In genomic region chr11:102749712-102750111, GRCm38 (mm10) we compare ENCODE assay signal across 20 mouse cellular contexts. TPM values are rescaled to one million over a fixed set of nuclear protein-coding genes. Genes with fewer than 3 reads are reported as not detected.
DNase-seq lines count a peak whose midpoint lies in the region; ATAC-seq and TF ChIP-seq lines count a peak whose summit lies in the region.
"Had no signal": no experiment of that assay in that cellular context is flagged by ENCODE, and none has a peak within 500 bp of the region (broad histone marks: within the 10 kb centered on the region; RNA-seq: fewer than 3 reads in every experiment).

No protein-coding gene starts in this region.

- peak; percentile 32; the same call in 1 of the 2 replicates for ATAC-seq in heart, postnatal 0 days (ENCODE audit: insufficient read depth, low read depth)
- no peak for ATAC-seq in heart, embryonic 12.5 days (ENCODE audit: insufficient number of reproducible peaks, low FRiP score)
- peak; percentile 60 for ATAC-seq in lung, postnatal 0 days
- ATAC-seq: activated CD4-positive, CD25-positive, alpha-beta regulatory T cell, adult 4 months; forebrain, embryonic 13.5 days; inflammation-experienced regulatory T-cells, adult 6 months; midbrain, embryonic 16.5 days had no signal

- no peak overlapping the region for H3K4me3 ChIP-seq in heart, postnatal 0 days (ENCODE audit: low read depth, low read length)
- H3K4me3 ChIP-seq in heart, embryonic 12.5 days: no peak overlapping the region
- H3K4me3 ChIP-seq in lung, postnatal 0 days (ENCODE audit: low read depth, low read length): no peak overlapping the region
- no peak overlapping the region for H3K4me3 ChIP-seq in embryonic facial prominence, embryonic 10.5 days
- H3K4me3 ChIP-seq: forebrain, embryonic 13.5 days; hindbrain, embryonic 12.5 days; limb, embryonic 12.5 days; liver, embryonic 15.5 days; megakaryocyte, embryonic 14.5 days had no signal

- no peak for TF ChIP-seq CTCF in heart, postnatal 0 days (IDR thresholded peaks at IDR 0.05; ENCODE audit: low read depth)
- no peak for TF ChIP-seq CTCF in lung, postnatal 0 days (IDR thresholded peaks at IDR 0.05)

- no peaks in the 10 kb centered on the region for H3K36me3 ChIP-seq in heart, postnatal 0 days (replicated peaks; ENCODE audit: control insufficient read depth, insufficient read depth, low read length)
- no peaks in the 10 kb centered on the region for H3K36me3 ChIP-seq in heart, embryonic 12.5 days
- H3K36me3 ChIP-seq in lung, postnatal 0 days (ENCODE audit: insufficient read depth, low read length): no peaks in the 10 kb centered on the region
- H3K36me3 ChIP-seq in embryonic facial prominence, embryonic 10.5 days (replicated peaks): no peaks in the 10 kb centered on the region
- H3K36me3 ChIP-seq: hindbrain, embryonic 12.5 days; limb, embryonic 12.5 days; liver, embryonic 15.5 days had no signal

- H3K4me2 ChIP-seq in heart, postnatal 0 days (ENCODE audit: low read depth, low read length): no peak overlapping the region
- H3K4me2 ChIP-seq in heart, embryonic 12.5 days: no peak overlapping the region
- H3K4me2 ChIP-seq in lung, postnatal 0 days (replicated peaks; ENCODE audit: low read depth, low read length): no peak overlapping the region
- H3K4me2 ChIP-seq: forebrain, embryonic 13.5 days; hindbrain, embryonic 12.5 days; limb, embryonic 12.5 days; liver, embryonic 15.5 days had no signal

- H3K9me3 ChIP-seq in heart, postnatal 0 days (replicated peaks; ENCODE audit: control insufficient read depth, low read length): no peaks in the 10 kb centered on the region
- H3K9me3 ChIP-seq in heart, embryonic 12.5 days (replicated peaks): no peaks in the 10 kb centered on the region
- H3K9me3 ChIP-seq in lung, postnatal 0 days (ENCODE audit: low read length): no peaks in the 10 kb centered on the region
- H3K9me3 ChIP-seq in embryonic facial prominence, embryonic 10.5 days: no peaks in the 10 kb centered on the region
- H3K9me3 ChIP-seq: forebrain, embryonic 13.5 days; hindbrain, embryonic 12.5 days; limb, embryonic 12.5 days; liver, embryonic 15.5 days had no signal

- no peak for TF ChIP-seq EP300 in heart, postnatal 0 days (IDR thresholded peaks at IDR 0.05; ENCODE audit: low read depth)
- peak; percentile 64 for TF ChIP-seq EP300 in lung, postnatal 0 days (IDR thresholded peaks at IDR 0.05)

- 86% methylated on average over 2 of the region's 2 CpGs for WGBS in heart, postnatal 0 days
- 71% methylated on average over 2 of the region's 2 CpGs for WGBS in heart, embryonic 12.5 days
- WGBS in lung, postnatal 0 days: 75% methylated on average over 2 of the region's 2 CpGs
- 79% methylated on average over 2 of the region's 2 CpGs for WGBS in embryonic facial prominence, embryonic 10.5 days

- H3K27ac ChIP-seq in heart, postnatal 0 days (ENCODE audit: low read depth): no peak overlapping the region
- no peak overlapping the region for H3K27ac ChIP-seq in heart, embryonic 12.5 days (ENCODE audit: poor library complexity, severe bottlenecking)
- H3K27ac ChIP-seq in lung, postnatal 0 days (ENCODE audit: low read length): no peak overlapping the region
- no peak overlapping the region for H3K27ac ChIP-seq in embryonic facial prominence, embryonic 10.5 days (replicated peaks)
- H3K27ac ChIP-seq: forebrain, embryonic 13.5 days; hindbrain, embryonic 12.5 days; limb, embryonic 12.5 days; liver, embryonic 15.5 days had no signal

- no peak for DNase-seq in heart, postnatal 0 days (ENCODE audit: low spot score)
- DNase-seq in lung, postnatal 0 days (ENCODE audit: low spot score): peak; percentile 64
- no peak for DNase-seq in lung, postnatal 25 days (ENCODE audit: low spot score)
- peak; percentile 67 for DNase-seq in adipocyte (ENCODE audit: low spot score)
- peak; percentile 41 for DNase-seq in adrenal gland, postnatal 25 days
- DNase-seq in embryonic facial prominence, embryonic 10.5 days (ENCODE audit: low spot score): no peak
- DNase-seq: cerebellum, adult 11 months; gastrocnemius, postnatal 14 days; lung, postnatal 10 days; right cerebral cortex, adult 18-20 months; thymus, postnatal 25 days had no signal

- peaks cover 4% of the 10 kb centered on the region; the same call in 1 of the 2 replicates for H3K4me1 ChIP-seq in heart, postnatal 0 days (ENCODE audit: control insufficient read depth, insufficient read depth)
- H3K4me1 ChIP-seq in heart, embryonic 12.5 days (replicated peaks): peaks cover 16% of the 10 kb centered on the region
- no peaks in the 10 kb centered on the region for H3K4me1 ChIP-seq in lung, postnatal 0 days (ENCODE audit: insufficient read depth, low read depth, low read length)
- H3K4me1 ChIP-seq in embryonic facial prominence, embryonic 10.5 days: peaks cover 31% of the 10 kb centered on the region
- H3K4me1 ChIP-seq: liver, embryonic 15.5 days had no signal

- H3K27me3 ChIP-seq in heart, postnatal 0 days (ENCODE audit: control insufficient read depth, insufficient read depth, low read length): no peaks in the 10 kb centered on the region
- peaks cover 8% of the 10 kb centered on the region; the same call in 1 of the 2 replicates for H3K27me3 ChIP-seq in heart, embryonic 12.5 days (replicated peaks)
- H3K27me3 ChIP-seq in lung, postnatal 0 days (replicated peaks; ENCODE audit: insufficient read depth, low read length): no peaks in the 10 kb centered on the region
- peaks cover 18% of the 10 kb centered on the region for H3K27me3 ChIP-seq in embryonic facial prominence, embryonic 10.5 days (replicated peaks; ENCODE audit: low read depth, poor library complexity, severe bottlenecking)
- H3K27me3 ChIP-seq: forebrain, embryonic 13.5 days; hindbrain, embryonic 12.5 days; liver, embryonic 15.5 days had no signal

- H3K9ac ChIP-seq in heart, postnatal 0 days (replicated peaks; ENCODE audit: low read depth, low read length): no peak overlapping the region
- H3K9ac ChIP-seq in heart, embryonic 12.5 days: no peak overlapping the region
- H3K9ac ChIP-seq in lung, postnatal 0 days (replicated peaks; ENCODE audit: low read depth): no peak overlapping the region
- H3K9ac ChIP-seq: forebrain, embryonic 13.5 days; hindbrain, embryonic 12.5 days; limb, embryonic 12.5 days; liver, embryonic 15.5 days had no signal

RNA-seq across cellular contexts. Expression of gene Adam11, which starts 11.5 kb away (rescaled TPM):
- total RNA-seq in heart, postnatal 0 days (2014; rRNA removed; ENCODE audit: low replicate concordance): 7.4 and 13.6 TPM in 2 replicates
- 3.2 and 3.4 TPM in 2 replicates for polyA plus RNA-seq in heart, postnatal 0 days (2015; fragmentation: Nextera tagmentation; extraction: Ambion mirVana)
- polyA plus RNA-seq in heart, embryonic 12.5 days (2016; fragmentation: Nextera tagmentation; extraction: Ambion mirVana): 9.1 and 10.0 TPM in 2 replicates
- 0.78 and 1.8 TPM in 2 replicates for polyA plus RNA-seq in lung, postnatal 0 days (2015; fragmentation: Nextera tagmentation; extraction: Ambion mirVana)
- 2.9 and 4.7 TPM in 2 replicates for total RNA-seq in adrenal gland, postnatal 25 days (2021)
- 16.3 and 21.0 TPM in 2 replicates for polyA plus RNA-seq in embryonic facial prominence, embryonic 10.5 days (2016; fragmentation: Nextera tagmentation; extraction: Ambion mirVana)
- polyA plus RNA-seq: activated CD4-positive, CD25-positive, alpha-beta regulatory T cell, adult 4 months had no signal

RNA-seq across cellular contexts. Expression of gene Ccdc43, which starts 52.1 kb away (rescaled TPM):
- 14.2 and 20.8 TPM in 2 replicates for total RNA-seq in heart, postnatal 0 days (2014; rRNA removed; ENCODE audit: low replicate concordance)
- polyA plus RNA-seq in heart, postnatal 0 days (2015; fragmentation: Nextera tagmentation; extraction: Ambion mirVana): 25.5 and 28.8 TPM in 2 replicates
- polyA plus RNA-seq in heart, embryonic 12.5 days (2016; fragmentation: Nextera tagmentation; extraction: Ambion mirVana): 46.4 and 46.5 TPM in 2 replicates
- polyA plus RNA-seq in lung, postnatal 0 days (2015; fragmentation: Nextera tagmentation; extraction: Ambion mirVana): 20.4 and 22.8 TPM in 2 replicates
- 23.3 and 29.1 TPM in 2 replicates for total RNA-seq in adrenal gland, postnatal 25 days (2021)
- 58.1 and 59.8 TPM in 2 replicates for polyA plus RNA-seq in embryonic facial prominence, embryonic 10.5 days (2016; fragmentation: Nextera tagmentation; extraction: Ambion mirVana)

Comparison
In these comparisons a context has a peak if more than half of its experiments do, and no peak if none do; other contexts are left out.
1. DNase-seq: peak in lung, postnatal 0 days (single experiment), adipocyte (single experiment) and adrenal gland, postnatal 25 days (single experiment); none in heart, postnatal 0 days (single experiment), lung, postnatal 25 days (single experiment) and embryonic facial prominence, embryonic 10.5 days (single experiment).